Mouse (Mus musculus): ENCODE results near the gene Ndufaf8. TPM values are rescaled to one million over a fixed set of nuclear protein-coding genes. Genes with fewer than 3 reads are reported as not detected.
A peak's percentile ranks its signal among the peaks of the same experiment; 100 is the strongest.

The Ndufaf8 gene
- polyA plus RNA-seq, 1 experiment from 2014 or later, result 52.1 TPM

- Histone ChIP-seq H3K27ac (no peak overlapping the region), H3K27me3 (no peaks in the 10 kb centered on the region), H3K9ac (no peak overlapping the region), H3K4me3 (replicated peaks) (no peak overlapping the region), H3K36me3 (peaks cover 97% of the 10 kb centered on the region), H3K4me2 (no peak overlapping the region), H3K9me3 (replicated peaks) (no peaks in the 10 kb centered on the region), H3K4me1 (replicated peaks) (peaks cover 9% of the 10 kb centered on the region; the same call in 1 of the 2 replicates)
- ATAC-seq (ENCODE audit: low read depth) (no peak), DNase-seq (no peak)
- 78% methylated on average over 2 of the region's 2 CpGs for WGBS (ENCODE audit: insufficient replicate concordance)
Measured at GRCm38 (mm10) chr11:120117626-120118025, 18.9 kb downstream of the Ndufaf8 start.

GRCm38 (mm10) chr11:120119108-120119507 is 20.4 kb downstream of the Ndufaf8 start:
- Histone ChIP-seq H3K27ac (no peak overlapping the region), H3K27me3 (no peaks in the 10 kb centered on the region), H3K36me3 (peaks cover 94% of the 10 kb centered on the region), H3K4me2 (no peak overlapping the region), H3K9me3 (replicated peaks) (no peaks in the 10 kb centered on the region), H3K4me3 (replicated peaks) (no peak overlapping the region), H3K4me1 (replicated peaks) (peaks cover 9% of the 10 kb centered on the region; the same call in 1 of the 2 replicates), H3K9ac (no peak overlapping the region)
- 81% methylated on average over 7 of the region's 7 CpGs for WGBS (ENCODE audit: insufficient replicate concordance)
- DNase-seq (no peak), ATAC-seq (ENCODE audit: low read depth) (no peak)

GRCm38 (mm10) chr11:120119936-120120541 is 21.3 kb downstream of the Ndufaf8 start:
- Histone ChIP-seq H3K27me3 (no peaks in the 10 kb centered on the region), H3K36me3 (peaks cover 93% of the 10 kb centered on the region), H3K4me1 (replicated peaks) (peaks cover 9% of the 10 kb centered on the region; the same call in 1 of the 2 replicates), H3K27ac (no peak overlapping the region), H3K9ac (no peak overlapping the region), H3K4me3 (replicated peaks) (no peak overlapping the region), H3K9me3 (replicated peaks) (no peaks in the 10 kb centered on the region), H3K4me2 (no peak overlapping the region)
- 86% methylated on average over 10 of the region's 10 CpGs for WGBS (ENCODE audit: insufficient replicate concordance)
- ATAC-seq (ENCODE audit: low read depth) (no peak), DNase-seq (no peak)

- Histone ChIP-seq H3K4me3 (replicated peaks) (no peak overlapping the region), H3K9ac (no peak overlapping the region), H3K4me2 (no peak overlapping the region), H3K27me3 (no peaks in the 10 kb centered on the region), H3K36me3 (peaks cover 91% of the 10 kb centered on the region), H3K9me3 (replicated peaks) (no peaks in the 10 kb centered on the region), H3K4me1 (replicated peaks) (peaks cover 9% of the 10 kb centered on the region; the same call in 1 of the 2 replicates), H3K27ac (no peak overlapping the region)
- ATAC-seq (ENCODE audit: low read depth) (no peak), DNase-seq (no peak)
- 77% methylated on average over 17 of the region's 17 CpGs for WGBS (ENCODE audit: insufficient replicate concordance)
Measured at GRCm38 (mm10) chr11:120120642-120121420, 22.1 kb downstream of the Ndufaf8 start.

GRCm38 (mm10) chr11:120122126-120122525 is 23.4 kb downstream of the Ndufaf8 start:
- Histone ChIP-seq H3K27ac (no peak overlapping the region), H3K4me1 (replicated peaks) (peaks cover 9% of the 10 kb centered on the region; the same call in 1 of the 2 replicates), H3K9ac (no peak overlapping the region), H3K4me3 (replicated peaks) (no peak overlapping the region), H3K4me2 (no peak overlapping the region), H3K36me3 (peaks cover 86% of the 10 kb centered on the region), H3K27me3 (no peaks in the 10 kb centered on the region), H3K9me3 (replicated peaks) (no peaks in the 10 kb centered on the region)
- WGBS (ENCODE audit: insufficient replicate concordance), result 88% methylated on average over 12 of the region's 12 CpGs
- DNase-seq (no peak), ATAC-seq (ENCODE audit: low read depth) (no peak)

- Histone ChIP-seq H3K27me3 (no peaks in the 10 kb centered on the region), H3K9ac (no peak overlapping the region), H3K27ac (no peak overlapping the region), H3K4me2 (no peak overlapping the region), H3K9me3 (replicated peaks) (no peaks in the 10 kb centered on the region), H3K36me3 (peaks cover 86% of the 10 kb centered on the region), H3K4me1 (replicated peaks) (no peaks in the 10 kb centered on the region), H3K4me3 (replicated peaks) (no peak overlapping the region)
- no peak for DNase-seq
- WGBS (ENCODE audit: insufficient replicate concordance), result 64% methylated on average over 2 of the region's 2 CpGs
- no peak for ATAC-seq (ENCODE audit: low read depth)
Measured at GRCm38 (mm10) chr11:120126845-120127244, 28.1 kb downstream of the Ndufaf8 start.

- Histone ChIP-seq H3K27me3 (no peaks in the 10 kb centered on the region), H3K9me3 (replicated peaks) (no peaks in the 10 kb centered on the region), H3K27ac (no peak overlapping the region), H3K9ac (no peak overlapping the region), H3K4me3 (replicated peaks) (no peak overlapping the region), H3K36me3 (peaks cover 87% of the 10 kb centered on the region), H3K4me2 (no peak overlapping the region), H3K4me1 (replicated peaks) (0 out of 2 replicates have a peak, but pooled peaks cover 4% of the 10 kb centered on the region)
- DNase-seq, result no peak
- no peak for ATAC-seq (ENCODE audit: low read depth)
- WGBS (ENCODE audit: insufficient replicate concordance), result 82% methylated on average over 7 of the region's 7 CpGs
Measured at GRCm38 (mm10) chr11:120129281-120129680, 30.6 kb downstream of the Ndufaf8 start.

GRCm38 (mm10) chr11:120134148-120134547 is 35.4 kb downstream of the Ndufaf8 start:
- no peak overlapping the region for H3K4me2 ChIP-seq
- no peak overlapping the region for H3K9ac ChIP-seq
- 82% methylated on average over 5 of the region's 5 CpGs for WGBS (ENCODE audit: insufficient replicate concordance)
- DNase-seq (no peak), ATAC-seq (ENCODE audit: low read depth) (no peak)
- no peak overlapping the region; the same call in 1 of the 2 replicates for H3K27ac ChIP-seq
- H3K27me3 ChIP-seq, result no peaks in the 10 kb centered on the region
- no peaks in the 10 kb centered on the region for H3K9me3 ChIP-seq (replicated peaks)
- H3K4me1 ChIP-seq (replicated peaks), result peaks cover 51% of the 10 kb centered on the region
- H3K4me3 ChIP-seq (replicated peaks), result no peak overlapping the region
- H3K36me3 ChIP-seq, result peaks cover 79% of the 10 kb centered on the region

GRCm38 (mm10) chr11:120134847-120135530 is 36.3 kb downstream of the Ndufaf8 start:
- Histone ChIP-seq H3K36me3 (peaks cover 77% of the 10 kb centered on the region), H3K9me3 (replicated peaks) (no peaks in the 10 kb centered on the region), H3K9ac (no peak overlapping the region), H3K4me3 (replicated peaks) (no peak overlapping the region), H3K4me1 (replicated peaks) (peaks cover 59% of the 10 kb centered on the region), H3K27me3 (no peaks in the 10 kb centered on the region), H3K27ac (no peak overlapping the region), H3K4me2 (no peak overlapping the region)
- ATAC-seq (ENCODE audit: low read depth) (no peak), DNase-seq (no peak)
- 80% methylated on average over 9 of the region's 9 CpGs for WGBS (ENCODE audit: insufficient replicate concordance)

- 74% methylated on average over 8 of the region's 8 CpGs for WGBS (ENCODE audit: insufficient replicate concordance)
- DNase-seq (no peak), ATAC-seq (ENCODE audit: low read depth) (no peak)
- no peaks in the 10 kb centered on the region for H3K27me3 ChIP-seq
- H3K4me3 ChIP-seq (replicated peaks), result no peak overlapping the region
- peak overlapping the region; percentile 73 for H3K27ac ChIP-seq
- H3K9me3 ChIP-seq (replicated peaks), result no peaks in the 10 kb centered on the region
- H3K36me3 ChIP-seq, result peaks cover 76% of the 10 kb centered on the region
- no peak overlapping the region for H3K9ac ChIP-seq
- peaks cover 66% of the 10 kb centered on the region for H3K4me1 ChIP-seq (replicated peaks)
- peak overlapping the region; percentile 51 for H3K4me2 ChIP-seq
Measured at GRCm38 (mm10) chr11:120136195-120136594, 37.5 kb downstream of the Ndufaf8 start.

Data from liver, embryonic 13.5 days (tissue).